Mouse (Mus musculus): Measurements from ENCODE around the gene Anxa2.

DNA sequence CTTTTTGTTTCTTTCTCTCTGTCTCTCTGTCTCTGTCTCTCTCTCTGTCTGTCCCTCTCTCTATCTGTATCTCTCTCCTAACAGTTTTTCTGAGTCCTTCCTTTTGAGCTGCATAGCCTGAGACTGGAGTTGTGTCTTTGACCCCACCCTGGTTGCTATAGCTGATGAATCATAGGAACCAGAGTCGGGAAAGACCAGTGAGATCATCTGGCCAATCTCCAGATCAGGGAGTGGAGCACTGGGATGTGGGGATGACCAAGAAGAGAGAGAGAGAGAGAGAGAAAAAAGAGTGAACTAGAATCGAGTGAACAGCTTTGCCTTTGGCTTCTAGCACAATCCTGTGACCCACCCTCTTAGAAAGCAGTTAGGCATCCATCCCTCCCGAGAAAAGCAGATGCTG, 10.2 kb upstream of the Anxa2 start:
- TF ChIP-seq CTCF (IDR thresholded peaks at IDR 0.05; ENCODE audit: insufficient read depth, low read depth, low read length): no peak
- no peak for TF ChIP-seq POLR2A (IDR thresholded peaks at IDR 0.05; ENCODE audit: insufficient read depth, low read depth, low read length)

All from olfactory bulb, adult 2 months (tissue).